Mouse (Mus musculus): ENCODE results near the gene Rpl13a. TPM values are rescaled to one million over a fixed set of nuclear protein-coding genes. Genes with fewer than 3 reads are reported as not detected.
A peak's percentile ranks its signal among the peaks of the same experiment; 100 is the strongest.

The Rpl13a gene
- polyA plus RNA-seq, 1 experiment from 2014 or later, result 1,485 TPM

- ATAC-seq (ENCODE audit: low FRiP score, low TSS enrichment) (no peak), DNase-seq (ENCODE audit: low spot score) (no peak)
- Histone ChIP-seq H3K27ac (replicated peaks) (no peak overlapping the region), H3K9me3 (ENCODE audit: control insufficient read depth, low read length) (no peaks in the 10 kb centered on the region), H3K36me3 (ENCODE audit: control insufficient read depth, insufficient read depth, low read length) (peaks cover 6% of the 10 kb centered on the region), H3K4me3 (ENCODE audit: low read depth, low read length) (no peak overlapping the region), H3K4me1 (replicated peaks; ENCODE audit: control insufficient read depth, insufficient read depth) (0 out of 2 replicates have a peak, but pooled peaks cover 2% of the 10 kb centered on the region), H3K4me2 (replicated peaks; ENCODE audit: low read depth) (no peak overlapping the region), H3K27me3 (ENCODE audit: control insufficient read depth, insufficient read depth, low read length) (no peaks in the 10 kb centered on the region), H3K9ac (ENCODE audit: low read length) (no peak overlapping the region)
- TF ChIP-seq CTCF (IDR thresholded peaks at IDR 0.05; ENCODE audit: low read depth) (no peak), EP300 (optimal IDR thresholded peaks at IDR 0.05) (no peak)
- WGBS, result 94% methylated on average over 8 of the region's 8 CpGs
These were observed 16.9 kb upstream of the Rpl13a start for GRCm38 (mm10) chr7:45145460-45145859.

GRCm38 (mm10) chr7:45144368-45145174 is 16.0 kb upstream of the Rpl13a start:
- Histone ChIP-seq H3K9ac (ENCODE audit: low read length) (no peak overlapping the region), H3K4me1 (replicated peaks; ENCODE audit: control insufficient read depth, insufficient read depth) (0 out of 2 replicates have a peak, but pooled peaks cover 2% of the 10 kb centered on the region), H3K4me3 (ENCODE audit: low read depth, low read length) (no peak overlapping the region), H3K36me3 (ENCODE audit: control insufficient read depth, insufficient read depth, low read length) (peaks cover 6% of the 10 kb centered on the region), H3K9me3 (ENCODE audit: control insufficient read depth, low read length) (no peaks in the 10 kb centered on the region), H3K27ac (replicated peaks) (0 out of 2 replicates have a peak overlapping the region, but pooled peaks have one; percentile 8), H3K4me2 (replicated peaks; ENCODE audit: low read depth) (no peak overlapping the region), H3K27me3 (ENCODE audit: control insufficient read depth, insufficient read depth, low read length) (no peaks in the 10 kb centered on the region)
- ATAC-seq (ENCODE audit: low FRiP score, low TSS enrichment) (no peak; the same call in 1 of the 2 replicates), DNase-seq (ENCODE audit: low spot score) (no peak)
- 75% methylated on average over 13 of the region's 13 CpGs for WGBS
- no peak for TF ChIP-seq CTCF (IDR thresholded peaks at IDR 0.05; ENCODE audit: low read depth)
- TF ChIP-seq EP300 (optimal IDR thresholded peaks at IDR 0.05), result no peak

GRCm38 (mm10) chr7:45141914-45142313 is 13.4 kb upstream of the Rpl13a start:
- no peak for TF ChIP-seq EP300 (optimal IDR thresholded peaks at IDR 0.05)
- no peak for TF ChIP-seq CTCF (IDR thresholded peaks at IDR 0.05; ENCODE audit: low read depth)
- ATAC-seq (ENCODE audit: low FRiP score, low TSS enrichment), result no peak
- 92% methylated on average over 5 of the region's 5 CpGs for WGBS

GRCm38 (mm10) chr7:45141319-45141718 is 12.8 kb upstream of the Rpl13a start:
- 89% methylated on average over 3 of the region's 3 CpGs for WGBS
- peaks cover 4% of the 10 kb centered on the region for H3K36me3 ChIP-seq (ENCODE audit: control insufficient read depth, insufficient read depth, low read length)

More at GRCm38 (mm10) chr7:45141914-45142313, 13.4 kb upstream of the Rpl13a start:
- Histone ChIP-seq H3K27ac (replicated peaks) (no peak overlapping the region), H3K27me3 (ENCODE audit: control insufficient read depth, insufficient read depth, low read length) (no peaks in the 10 kb centered on the region), H3K4me2 (replicated peaks; ENCODE audit: low read depth) (no peak overlapping the region), H3K4me3 (ENCODE audit: low read depth, low read length) (no peak overlapping the region), H3K36me3 (ENCODE audit: control insufficient read depth, insufficient read depth, low read length) (peaks cover 6% of the 10 kb centered on the region), H3K4me1 (replicated peaks; ENCODE audit: control insufficient read depth, insufficient read depth) (no peaks in the 10 kb centered on the region), H3K9ac (ENCODE audit: low read length) (no peak overlapping the region), H3K9me3 (ENCODE audit: control insufficient read depth, low read length) (no peaks in the 10 kb centered on the region)
- no peak for DNase-seq (ENCODE audit: low spot score)

GRCm38 (mm10) chr7:45139904-45140723 is 11.6 kb upstream of the Rpl13a start:
- Histone ChIP-seq H3K9ac (ENCODE audit: low read length) (no peak overlapping the region), H3K27ac (replicated peaks) (no peak overlapping the region), H3K4me3 (ENCODE audit: low read depth, low read length) (no peak overlapping the region), H3K4me2 (replicated peaks; ENCODE audit: low read depth) (no peak overlapping the region), H3K36me3 (ENCODE audit: control insufficient read depth, insufficient read depth, low read length) (peaks cover 4% of the 10 kb centered on the region), H3K9me3 (ENCODE audit: control insufficient read depth, low read length) (no peaks in the 10 kb centered on the region), H3K4me1 (replicated peaks; ENCODE audit: control insufficient read depth, insufficient read depth) (no peaks in the 10 kb centered on the region), H3K27me3 (ENCODE audit: control insufficient read depth, insufficient read depth, low read length) (no peaks in the 10 kb centered on the region)
- WGBS, result 65% methylated on average over 8 of the region's 8 CpGs
- TF ChIP-seq CTCF (IDR thresholded peaks at IDR 0.05; ENCODE audit: low read depth), result no peak
- no peak for TF ChIP-seq EP300 (optimal IDR thresholded peaks at IDR 0.05)
- no peak for ATAC-seq (ENCODE audit: low FRiP score, low TSS enrichment)
- no peak for DNase-seq (ENCODE audit: low spot score)

More at GRCm38 (mm10) chr7:45141319-45141718, 12.8 kb upstream of the Rpl13a start:
- Histone ChIP-seq H3K4me3 (ENCODE audit: low read depth, low read length) (no peak overlapping the region), H3K4me2 (replicated peaks; ENCODE audit: low read depth) (no peak overlapping the region), H3K9me3 (ENCODE audit: control insufficient read depth, low read length) (no peaks in the 10 kb centered on the region), H3K27ac (replicated peaks) (no peak overlapping the region), H3K9ac (ENCODE audit: low read length) (no peak overlapping the region), H3K27me3 (ENCODE audit: control insufficient read depth, insufficient read depth, low read length) (no peaks in the 10 kb centered on the region), H3K4me1 (replicated peaks; ENCODE audit: control insufficient read depth, insufficient read depth) (no peaks in the 10 kb centered on the region)
- ATAC-seq (ENCODE audit: low FRiP score, low TSS enrichment), result no peak
- DNase-seq (ENCODE audit: low spot score), result no peak
- TF ChIP-seq EP300 (optimal IDR thresholded peaks at IDR 0.05) (no peak), CTCF (IDR thresholded peaks at IDR 0.05; ENCODE audit: low read depth) (no peak)
